Mouse (Mus musculus) mature B cell (primary cell): Measurements from ENCODE around the gene LTO1.
"Not testable (repeated sequence)": the region's sequence is repeated elsewhere in the genome, so short reads cannot be mapped to it uniquely, and the experiment has no call there.

Source experiments
- in situ Hi-C: fragments of 300-500 bp; cut with MboI; formaldehyde crosslinking; loops from 2 replicates; pipeline ENCODE4 v1.14.3; 2019

LTO1 gene

DNA sequence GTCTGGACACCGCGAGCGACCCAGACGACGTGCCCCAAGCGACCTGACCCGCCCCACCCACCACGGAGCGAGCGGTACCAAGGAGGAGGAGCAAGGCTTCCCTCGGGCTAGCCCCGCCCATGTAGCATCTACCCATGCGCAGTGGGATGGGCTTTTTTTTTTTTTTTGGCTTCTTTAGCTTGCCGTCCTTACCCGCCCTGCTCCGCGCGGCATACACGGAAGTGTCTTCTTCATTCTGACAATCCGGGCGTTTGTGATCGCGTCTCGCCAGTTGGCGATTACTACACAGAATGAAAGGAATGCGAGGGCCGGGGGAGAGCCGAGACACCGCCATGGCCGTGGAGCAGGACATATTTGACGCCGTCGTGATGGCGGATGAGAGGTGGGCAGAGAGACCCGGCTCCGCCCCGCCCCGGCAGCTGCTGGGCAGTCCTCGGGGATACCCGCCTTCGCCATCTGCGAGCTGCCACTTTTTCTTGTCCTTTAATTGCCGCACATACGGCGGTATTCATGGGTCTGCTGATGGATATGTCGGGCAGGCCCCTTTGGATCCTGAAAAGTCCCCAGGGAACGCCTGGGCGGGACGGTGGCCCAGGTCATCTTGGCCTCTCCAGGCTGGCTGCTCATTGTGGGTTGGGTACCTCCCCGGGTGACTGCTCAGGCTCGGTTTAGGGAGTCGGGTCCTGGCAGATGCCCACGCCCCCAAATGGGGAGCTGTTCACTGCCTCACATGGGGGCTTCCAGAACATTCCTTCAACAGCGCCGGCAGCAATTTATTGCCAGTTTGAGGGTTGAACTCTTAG is at the start of gene LTO1:
Gene LTO1, plus strand, starts transcription at position 153 of the 803 bp plus-strand sequence.
- in situ Hi-C loops: no loop called here

DNA sequence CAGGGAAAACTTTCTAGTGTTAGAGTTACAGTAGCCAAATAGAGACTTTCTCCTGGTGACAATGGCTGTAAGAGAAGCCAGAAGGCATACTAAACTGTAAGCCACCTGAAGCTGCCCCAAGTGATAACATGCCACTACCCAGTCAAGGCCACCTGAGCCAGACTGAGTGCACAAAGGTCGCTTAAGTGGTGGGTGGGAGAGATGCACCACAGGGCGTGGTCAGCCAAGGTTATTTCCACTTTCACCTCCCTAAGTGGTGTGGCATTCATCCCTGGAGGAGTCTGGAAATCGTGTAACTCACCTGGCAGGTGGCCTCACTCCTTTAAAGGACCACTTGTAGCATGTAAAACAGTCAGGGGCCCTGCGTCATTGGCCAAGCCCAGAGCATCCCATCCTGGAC is 47.7 kb upstream of the LTO1 start:
- in situ Hi-C loops: no loop called here

DNA sequence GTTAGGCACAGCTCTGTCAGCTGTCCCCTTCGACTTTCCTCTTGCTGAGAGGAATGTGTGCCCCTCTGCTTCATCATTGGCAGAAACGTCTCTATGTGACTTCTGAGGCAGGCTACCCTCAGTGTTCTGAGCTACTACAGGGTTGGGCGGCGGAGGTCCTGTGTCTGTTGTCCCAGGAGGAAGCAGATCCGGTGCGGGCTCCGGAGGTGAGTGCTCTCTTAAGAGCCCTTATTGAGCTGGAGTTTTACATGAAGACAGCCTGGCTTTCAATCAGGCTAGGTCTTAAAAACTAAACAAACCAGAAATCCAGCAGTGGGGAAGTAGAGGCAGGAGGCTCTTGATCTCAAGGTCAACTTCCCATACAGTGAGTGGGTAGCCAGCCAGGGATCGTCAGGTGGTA is 47.3 kb upstream of the LTO1 start:
- in situ Hi-C loops: no loop called here

DNA sequence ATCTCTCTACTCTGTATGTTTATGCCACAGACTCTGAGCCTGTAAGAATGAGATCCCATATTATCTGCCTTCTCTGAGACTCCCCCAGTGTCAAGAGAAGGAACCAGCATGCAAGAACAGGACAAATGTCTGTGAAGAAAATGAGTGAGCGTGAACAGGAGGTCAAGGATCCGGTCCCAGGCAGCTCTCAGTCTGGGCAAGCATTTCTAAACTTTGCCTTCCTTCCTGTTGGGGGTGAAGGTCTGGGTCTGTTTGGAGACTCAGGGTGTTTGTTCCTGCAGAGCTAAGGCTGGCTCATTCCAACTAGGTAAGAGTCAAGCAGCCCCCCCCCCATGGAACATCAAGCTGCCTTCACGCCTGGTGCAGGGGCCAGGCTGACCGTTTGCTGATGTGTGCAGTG is 42.5 kb upstream of the LTO1 start:
- in situ Hi-C loops: no loop called here

DNA sequence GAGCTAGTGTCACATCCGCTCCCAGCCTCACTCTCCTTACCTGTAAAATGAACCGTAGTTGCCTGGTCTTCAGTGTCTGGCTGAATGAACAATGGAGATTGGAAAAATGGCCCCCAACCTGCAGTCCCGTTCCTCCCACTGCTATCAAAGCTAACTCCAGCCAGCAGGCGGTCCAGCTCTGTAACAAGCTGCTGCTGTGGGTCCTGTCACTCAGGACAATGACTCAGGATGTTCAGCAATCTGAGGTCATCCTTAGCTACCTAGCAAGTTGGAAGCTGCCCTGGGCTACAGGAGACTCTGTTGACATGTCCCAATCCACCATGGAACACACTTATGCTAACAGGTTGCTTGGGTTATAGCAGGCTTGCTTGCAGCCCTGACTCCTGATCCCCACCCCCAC is 41.7 kb upstream of the LTO1 start:
- in situ Hi-C loops: no loop called here

DNA sequence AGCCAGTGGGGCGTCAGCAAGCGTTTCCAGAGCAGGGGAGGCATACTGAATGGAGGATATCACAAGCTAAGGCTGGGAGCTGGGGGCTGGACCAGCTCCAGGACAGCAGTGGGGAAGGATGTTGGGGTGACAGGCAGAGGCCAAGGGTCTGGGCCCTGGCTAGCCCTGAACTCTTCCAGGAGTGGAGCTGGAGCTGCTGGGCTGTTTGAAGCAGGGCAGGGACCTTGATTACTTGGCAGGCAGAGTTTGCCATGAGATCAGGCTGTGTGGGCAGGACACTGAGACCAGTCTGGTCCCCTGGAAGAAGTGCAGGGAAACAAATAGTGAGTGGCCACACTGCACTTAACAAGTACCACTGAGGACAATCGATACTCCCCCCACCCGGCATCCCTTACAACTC is 40.7 kb upstream of the LTO1 start:
- in situ Hi-C loops: no loop called here

DNA sequence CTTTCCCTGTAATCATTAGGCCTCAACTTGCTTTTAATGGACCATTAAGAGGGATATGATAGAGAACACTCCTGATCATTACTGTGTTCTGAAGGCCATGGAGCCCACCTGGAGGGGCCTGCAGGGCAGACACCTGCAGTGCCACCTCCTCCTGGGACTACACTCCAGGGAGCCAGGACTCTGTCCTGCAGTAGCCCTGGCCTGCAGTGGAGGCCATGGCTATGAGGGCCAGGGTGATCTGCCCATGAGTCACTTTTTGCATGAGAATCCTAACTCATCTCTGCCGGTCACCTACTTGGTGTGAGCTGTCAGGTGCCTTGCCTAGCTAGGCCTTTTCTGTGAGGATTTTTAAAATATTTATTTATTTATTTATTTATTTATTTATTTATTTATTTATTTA is 36.5 kb upstream of the LTO1 start:
- in situ Hi-C loops: no loop called here

DNA sequence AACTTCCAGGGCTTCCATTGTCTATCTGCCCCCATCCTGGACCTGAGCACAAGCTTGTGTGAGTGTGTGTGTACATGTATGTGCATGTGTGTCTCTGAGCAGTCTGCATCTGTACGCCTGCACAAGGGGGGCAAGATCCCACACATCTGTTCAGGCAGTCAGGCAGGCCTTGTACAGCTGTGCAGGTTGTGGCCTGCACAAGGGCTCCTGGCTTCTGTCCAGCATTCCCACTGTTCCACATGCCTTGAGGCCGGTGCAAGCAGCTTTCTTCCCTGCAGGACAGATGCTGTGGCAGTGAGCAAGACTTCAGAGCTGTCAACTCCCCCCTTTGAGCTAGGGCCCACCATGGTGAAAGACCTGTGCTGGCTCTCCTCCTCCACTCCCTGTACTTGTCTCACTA is 31.8 kb upstream of the LTO1 start:
- in situ Hi-C loops: no loop called here

DNA sequence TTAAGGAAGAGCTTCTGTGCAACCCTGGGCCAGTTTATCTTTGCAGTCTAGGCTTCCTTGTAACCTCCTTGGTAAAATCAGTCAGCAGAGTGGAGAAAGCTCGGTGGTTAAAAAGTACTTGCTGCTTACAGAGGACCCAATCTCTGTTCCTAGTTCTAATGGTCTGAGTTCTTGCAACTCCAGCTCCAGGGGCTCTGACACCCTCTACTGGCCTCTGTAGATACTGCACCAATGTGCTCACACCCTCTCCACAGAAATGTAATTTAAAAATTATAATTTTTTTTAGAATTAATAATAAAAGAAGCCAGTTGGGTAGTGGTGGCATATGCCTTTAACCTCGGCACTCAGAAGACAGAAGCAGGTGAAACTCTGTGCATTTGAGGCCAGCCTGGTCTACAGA is 27.2 kb upstream of the LTO1 start:
- in situ Hi-C loops: no loop called here

DNA sequence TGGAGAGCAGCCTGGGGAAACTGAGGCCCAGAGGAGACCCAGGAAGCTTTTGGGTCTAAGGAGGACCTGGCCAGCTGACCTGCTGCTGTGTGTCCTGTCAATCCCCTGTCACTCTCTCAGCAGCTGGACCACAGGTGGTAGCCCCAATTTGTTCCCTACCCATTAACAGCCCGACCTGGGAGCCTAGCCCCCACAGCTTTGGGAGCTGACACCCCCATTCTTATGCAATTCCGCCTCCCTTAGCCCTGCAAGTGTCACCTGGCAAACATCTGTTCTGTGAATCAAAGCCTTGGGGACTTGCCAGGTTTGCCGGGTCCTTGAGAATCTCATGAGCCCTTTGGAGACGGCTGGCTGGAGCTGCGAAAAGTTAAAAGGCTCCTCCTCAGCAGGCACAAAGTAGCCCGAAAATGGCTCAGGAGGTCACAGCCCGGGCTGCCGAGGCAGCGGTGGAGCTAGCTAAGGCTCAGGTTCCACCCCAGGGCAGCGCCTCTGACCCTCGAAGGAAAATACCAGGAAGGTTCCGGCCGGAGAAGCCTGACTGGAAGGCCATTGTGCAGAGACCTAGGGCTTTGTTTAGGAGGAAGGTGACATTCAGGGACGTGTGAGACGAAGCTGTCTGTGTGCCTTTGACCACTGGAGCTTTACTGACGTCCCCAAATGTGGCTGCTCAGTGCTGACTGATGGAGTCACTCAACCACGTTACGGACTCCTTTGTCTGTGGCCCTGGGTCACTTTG is 26.2 kb upstream of the LTO1 start:
- in situ Hi-C loops: no loop called here

DNA sequence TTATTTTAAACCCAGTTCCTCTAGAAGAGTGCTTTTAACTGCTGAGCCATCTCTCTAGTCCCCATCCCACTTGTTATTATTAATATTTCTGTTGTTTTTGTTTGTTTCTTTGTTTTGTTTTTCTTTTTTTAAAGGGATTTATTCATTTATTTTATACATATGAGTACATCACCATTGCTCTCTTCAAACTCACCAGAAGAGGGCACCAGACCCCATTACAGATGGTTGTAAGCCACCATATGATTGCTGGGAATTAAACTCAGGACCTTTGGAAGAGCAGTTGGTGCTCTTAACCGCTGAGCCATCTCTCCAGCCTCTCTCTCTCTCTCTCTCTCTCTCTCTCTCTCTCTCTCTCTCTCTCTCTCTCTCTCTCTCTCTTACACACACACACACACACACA is 24.2 kb upstream of the LTO1 start:
- in situ Hi-C loops: not testable (repeated sequence)

DNA sequence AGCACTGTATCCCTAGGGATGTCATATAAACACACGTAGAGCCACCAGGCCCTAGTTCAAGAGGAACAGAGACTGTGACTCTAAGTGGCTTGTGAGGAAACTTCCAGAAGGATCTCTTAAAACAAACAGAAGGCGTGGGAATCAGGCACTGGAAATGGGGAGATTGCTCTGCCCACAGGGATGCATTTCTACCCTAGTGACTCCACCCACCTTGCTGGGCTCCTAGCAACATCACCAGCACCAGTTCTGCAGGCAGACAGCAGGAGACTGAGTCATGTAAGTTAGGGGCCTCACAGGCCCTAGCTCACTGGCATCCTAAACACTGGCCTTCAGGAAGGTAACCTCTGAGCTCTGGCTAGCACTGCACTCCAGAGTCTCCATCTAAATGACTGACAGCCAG is 23.0 kb upstream of the LTO1 start:
- in situ Hi-C loops: no loop called here

DNA sequence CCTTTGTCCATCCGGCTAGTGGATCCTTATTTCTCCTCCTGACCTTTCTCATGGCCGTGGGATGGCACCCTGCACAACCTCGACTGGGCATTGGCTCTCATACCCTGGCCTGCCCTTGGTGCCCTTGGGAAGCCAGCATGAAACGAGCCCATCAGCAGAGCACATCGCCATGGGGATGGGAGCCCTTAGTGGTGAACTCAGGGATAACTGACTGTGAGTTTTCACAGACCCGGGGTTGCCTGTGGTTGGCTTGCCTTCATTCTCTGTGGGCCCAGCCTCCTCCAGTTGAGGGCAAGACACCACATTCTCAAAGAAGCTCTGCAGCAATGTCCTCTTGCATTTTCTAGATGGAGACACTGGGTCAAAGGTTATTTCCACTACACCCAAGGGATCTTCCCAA is 22.6 kb upstream of the LTO1 start:
- in situ Hi-C loops: no loop called here

DNA sequence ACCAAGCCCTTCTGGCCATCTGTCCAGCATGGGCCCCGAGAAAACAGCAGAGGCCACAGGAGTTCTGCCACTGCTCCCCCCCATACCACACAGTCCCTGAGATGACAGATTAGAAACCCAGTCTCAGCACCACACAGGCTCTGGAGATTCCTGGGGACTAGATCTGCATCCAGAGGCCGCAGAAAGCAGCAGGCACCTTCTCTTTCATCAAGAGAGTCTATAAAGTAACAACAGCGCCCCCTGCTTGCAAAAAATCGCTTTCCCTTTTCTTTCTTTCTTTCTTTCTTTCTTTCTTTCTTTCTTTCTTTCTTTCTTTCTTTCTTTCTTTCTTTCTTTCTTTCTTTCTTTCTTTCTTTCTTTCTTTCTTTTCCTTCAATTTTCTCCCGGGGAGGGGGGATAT is 20.7 kb upstream of the LTO1 start:
- in situ Hi-C loops: no loop called here

DNA sequence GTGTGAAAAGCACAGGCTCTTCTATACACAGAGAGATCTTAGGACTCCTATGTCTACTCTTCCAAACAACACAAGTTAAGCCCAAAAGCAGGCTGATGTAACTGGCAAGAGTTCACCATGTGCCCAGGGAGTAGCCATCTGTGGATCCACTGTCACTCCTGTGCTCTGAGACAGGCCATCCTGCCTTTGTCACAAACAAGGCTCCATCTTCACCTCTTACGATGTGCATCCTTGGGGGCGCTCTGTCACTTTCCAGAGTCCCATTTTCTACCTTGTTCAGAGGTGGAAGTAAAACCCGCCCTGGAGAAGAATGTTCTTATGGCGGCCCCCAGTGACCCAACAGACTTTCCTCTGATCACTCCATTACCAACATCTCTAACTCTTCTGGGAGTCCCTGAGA is 20.2 kb upstream of the LTO1 start:
- in situ Hi-C loops: no loop called here

DNA sequence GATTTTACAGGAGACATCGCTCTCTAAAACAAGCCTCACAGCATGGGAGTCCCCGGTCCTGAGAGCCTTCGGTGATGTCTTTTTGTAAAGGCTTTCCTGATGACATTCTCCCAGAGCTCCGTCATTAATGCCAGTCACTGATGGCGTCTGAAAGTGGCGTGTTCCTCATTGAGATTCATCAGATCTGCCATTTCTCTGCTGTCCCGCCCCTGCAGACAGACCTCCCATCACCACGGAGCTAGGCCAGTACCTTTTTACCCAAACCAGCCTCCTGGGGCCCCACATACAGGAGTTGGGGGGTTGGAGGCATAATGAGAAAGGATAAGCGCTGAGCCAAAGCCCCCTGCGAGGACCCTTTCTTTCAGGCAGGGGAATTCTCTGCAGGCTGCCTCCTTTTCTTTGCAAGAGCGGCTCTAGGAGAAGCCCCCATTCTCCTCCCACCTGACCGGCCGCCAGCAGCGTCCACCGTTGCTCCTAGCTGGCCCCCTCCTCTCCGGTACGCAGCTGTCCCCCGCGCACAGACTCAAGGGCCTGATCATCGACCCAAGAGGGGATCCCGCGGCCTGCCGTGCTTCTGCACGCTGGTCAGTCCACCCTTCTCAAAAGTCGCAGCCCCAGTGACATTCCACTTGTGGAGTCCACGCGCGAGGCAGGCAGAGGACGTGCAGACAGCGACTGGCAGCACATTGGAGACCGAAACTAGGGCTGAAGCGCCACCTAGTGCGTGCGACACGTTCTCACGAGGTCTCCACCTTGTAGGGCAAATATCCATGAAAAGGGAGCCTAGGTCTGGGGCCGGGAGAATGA is 19.4 kb upstream of the LTO1 start:
- in situ Hi-C loops: no loop called here

DNA sequence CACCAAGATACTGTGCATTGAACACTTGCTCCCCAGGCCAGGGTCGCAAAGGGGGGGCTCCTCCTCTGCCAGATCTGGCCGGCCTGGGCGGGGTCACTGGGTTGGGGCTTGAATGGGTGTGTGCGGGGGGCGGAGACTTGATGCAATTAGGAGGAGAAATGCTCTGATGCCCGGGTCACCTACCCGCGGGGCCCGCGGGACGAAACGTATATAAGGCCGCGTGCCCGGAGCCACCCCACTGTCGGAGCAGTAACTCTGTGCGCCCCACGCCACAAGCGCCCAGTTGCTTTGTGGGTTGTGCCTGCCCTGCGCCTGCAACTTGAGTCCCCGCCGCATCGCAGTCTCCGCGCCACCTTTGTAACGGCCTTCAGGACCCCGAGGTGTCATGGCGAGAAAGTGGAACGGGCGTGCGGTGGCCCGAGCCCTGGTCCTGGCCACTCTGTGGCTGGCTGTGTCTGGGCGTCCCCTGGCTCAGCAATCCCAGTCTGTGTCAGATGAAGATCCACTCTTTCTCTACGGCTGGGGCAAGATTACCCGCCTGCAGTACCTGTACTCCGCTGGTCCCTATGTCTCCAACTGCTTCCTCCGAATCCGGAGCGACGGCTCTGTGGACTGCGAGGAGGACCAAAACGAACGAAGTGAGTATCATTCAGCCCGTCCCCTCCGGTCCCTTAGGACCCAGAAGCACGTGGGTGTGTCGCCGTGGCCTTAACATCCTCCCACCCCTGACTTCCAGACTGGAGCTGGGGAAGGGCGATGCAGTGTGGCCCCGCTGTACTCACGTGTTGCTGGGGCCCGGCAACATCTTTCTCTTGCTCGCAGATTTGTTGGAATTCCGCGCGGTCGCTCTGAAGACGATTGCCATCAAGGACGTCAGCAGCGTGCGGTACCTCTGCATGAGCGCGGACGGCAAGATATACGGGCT is 18.3 kb upstream of the LTO1 start, which contains the start of gene Fgf15:
Gene Fgf15, plus strand, starts transcription at position 238 of the 925 bp plus-strand sequence.
- in situ Hi-C loops: no loop called here

DNA sequence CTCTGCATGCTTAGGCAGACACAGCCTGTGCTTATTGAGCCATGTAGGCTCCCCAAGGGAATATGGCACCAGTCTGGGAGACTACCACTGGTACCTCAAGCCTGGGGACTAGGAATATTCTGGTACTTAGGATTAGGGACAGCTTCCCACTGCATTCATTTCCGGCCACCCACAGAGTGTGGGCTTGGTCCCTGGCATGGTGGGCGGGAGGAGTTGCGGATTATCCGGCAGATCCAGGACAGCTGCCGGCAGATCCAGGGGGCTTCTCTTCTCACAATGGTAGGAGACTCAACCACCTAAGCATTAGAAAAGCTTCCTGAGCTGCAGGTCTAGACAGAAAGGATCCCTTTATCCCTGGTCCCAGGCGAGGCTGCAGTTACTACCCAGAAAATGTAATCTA is 16.4 kb upstream of the LTO1 start:
- in situ Hi-C loops: no loop called here

DNA sequence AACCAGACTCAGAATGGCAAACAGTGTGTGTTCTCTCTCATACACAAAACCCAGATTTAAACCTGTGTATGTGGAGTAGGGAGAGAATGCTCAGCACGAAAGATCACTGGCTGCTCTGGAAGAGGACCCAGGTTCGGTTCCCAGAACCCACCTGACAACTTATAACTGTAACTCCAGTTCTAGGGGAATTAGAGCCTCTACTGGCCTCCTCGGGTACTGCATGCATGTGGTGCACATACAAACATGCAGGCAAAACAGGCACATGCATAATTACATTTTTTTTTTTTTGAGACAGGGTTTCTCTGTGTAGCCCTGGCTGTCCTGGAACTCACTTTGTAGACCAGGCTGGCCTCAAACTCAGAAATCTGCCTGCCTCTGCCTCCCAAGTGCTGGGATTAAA is 9.4 kb upstream of the LTO1 start:
- in situ Hi-C loops: not testable (repeated sequence)

DNA sequence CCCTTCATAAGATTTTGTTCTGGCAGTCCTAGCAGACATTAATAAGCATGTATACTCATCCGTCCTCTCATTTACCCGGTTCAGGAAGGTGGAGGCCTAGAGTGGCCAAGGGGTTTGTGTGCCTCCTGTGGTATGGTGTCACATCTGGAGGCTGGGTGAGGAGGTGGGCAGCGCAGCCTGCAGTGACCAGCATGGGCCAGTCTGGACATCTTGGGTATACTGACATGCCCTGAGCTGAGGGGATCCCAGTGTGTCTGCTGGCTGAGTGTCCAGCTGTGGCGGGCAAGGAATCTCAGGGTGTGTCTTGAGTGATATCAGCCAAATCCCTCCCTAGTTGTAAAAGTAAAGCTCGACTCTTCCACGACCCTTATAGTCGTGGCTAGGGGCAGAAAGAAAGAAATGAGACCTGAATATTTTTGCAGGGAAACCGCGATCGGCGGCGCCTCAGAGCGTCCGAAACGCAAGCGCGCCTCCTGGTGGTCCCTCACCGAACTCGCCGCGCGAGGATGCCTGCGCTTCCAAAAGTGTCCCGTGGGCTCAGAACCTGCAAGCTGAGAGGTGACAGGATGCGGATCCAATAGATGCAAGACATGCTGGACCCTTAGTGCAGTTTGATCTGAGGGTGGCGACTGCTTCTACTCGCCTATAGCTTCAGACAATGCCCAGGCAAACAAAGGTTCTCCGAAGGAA is 8.0 kb upstream of the LTO1 start:
- in situ Hi-C loops: no loop called here

DNA sequence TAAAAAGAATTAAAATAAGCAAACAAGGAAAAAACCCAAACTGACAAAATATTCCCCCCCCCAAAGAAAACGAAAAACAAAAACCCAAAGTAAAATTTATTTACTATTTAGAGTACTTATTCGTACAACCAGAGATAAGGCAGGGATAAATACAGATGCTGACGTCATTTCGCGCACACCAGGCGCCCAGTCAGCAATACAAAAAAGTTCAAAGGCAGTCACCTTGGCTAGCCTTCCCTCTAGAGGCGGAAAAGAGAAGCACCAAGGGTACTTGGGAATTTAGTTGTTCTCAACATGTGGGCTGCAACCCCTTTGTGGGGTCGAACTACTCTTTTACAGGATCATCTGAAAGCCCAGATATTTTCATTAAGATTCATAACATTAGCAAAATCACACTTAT is 7.1 kb upstream of the LTO1 start:
- in situ Hi-C loops: no loop called here
